Mouse (Mus musculus) cerebellum, postnatal 10 days (tissue): ENCODE measurements at regions not wholly inside any gene's neighbourhood (a gene's known extent, or its start where the extent isn't known, plus 50 kb on each side); places are given as distances from the start of the nearest gene placed in this dataset.
A peak's percentile ranks its signal among the peaks of the same experiment; 100 is the strongest.

Source experiments
- DNase-seq, 2 experiments: peaks; one replicate each; pipeline ENCODE4 v3.0.0; 2021; ENCODE audit warnings: mixed read lengths in 2 of 2

DNA sequence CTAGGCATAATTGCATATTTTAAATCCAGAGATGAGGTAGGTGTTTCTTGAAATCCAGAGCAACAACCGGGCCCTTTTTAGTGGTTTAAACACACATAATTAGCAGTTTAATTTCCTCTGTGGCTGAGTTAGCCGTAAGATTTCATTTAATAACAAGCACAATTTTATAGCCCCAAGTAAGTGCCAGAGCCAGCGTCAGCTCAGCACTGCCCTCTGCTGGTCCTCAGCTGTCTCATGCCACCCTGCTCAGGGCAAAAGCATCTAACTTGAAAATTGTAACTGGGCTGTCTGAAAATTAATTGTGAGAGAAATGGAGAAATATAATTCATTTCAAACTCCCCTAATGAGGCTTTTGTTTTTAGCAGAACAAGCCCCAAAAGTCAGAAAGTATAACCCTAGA, 437.7 kb upstream of the Tle4 start:
- peak; percentile 87 to 89 for DNase-seq

- peak in 1 of 2 experiments; percentile 13 for DNase-seq
Observed at GRCm38 (mm10) chr19:15033921-15034320, 436.1 kb upstream of the Tle4 start.

DNA sequence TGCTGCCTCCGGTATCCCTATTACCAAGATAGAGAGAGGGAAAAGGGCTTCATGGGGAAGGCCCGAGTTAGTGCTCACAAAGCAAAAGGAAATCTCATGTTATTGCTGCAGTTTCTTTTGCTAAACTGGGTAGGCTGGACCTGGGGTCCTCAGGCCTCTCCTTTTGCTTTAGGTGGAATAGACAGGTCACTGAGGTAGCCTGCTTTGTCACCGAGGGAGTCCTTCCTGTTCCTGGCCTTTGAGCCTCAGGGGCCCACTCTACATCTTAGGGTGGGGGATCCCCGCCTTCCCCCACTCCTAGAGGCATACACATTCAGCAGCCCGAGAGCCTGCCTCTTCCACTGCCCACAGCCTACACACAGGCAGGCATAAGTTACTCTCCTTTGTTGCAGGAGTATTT, 435.5 kb upstream of the Tle4 start:
- no peak for DNase-seq

DNA sequence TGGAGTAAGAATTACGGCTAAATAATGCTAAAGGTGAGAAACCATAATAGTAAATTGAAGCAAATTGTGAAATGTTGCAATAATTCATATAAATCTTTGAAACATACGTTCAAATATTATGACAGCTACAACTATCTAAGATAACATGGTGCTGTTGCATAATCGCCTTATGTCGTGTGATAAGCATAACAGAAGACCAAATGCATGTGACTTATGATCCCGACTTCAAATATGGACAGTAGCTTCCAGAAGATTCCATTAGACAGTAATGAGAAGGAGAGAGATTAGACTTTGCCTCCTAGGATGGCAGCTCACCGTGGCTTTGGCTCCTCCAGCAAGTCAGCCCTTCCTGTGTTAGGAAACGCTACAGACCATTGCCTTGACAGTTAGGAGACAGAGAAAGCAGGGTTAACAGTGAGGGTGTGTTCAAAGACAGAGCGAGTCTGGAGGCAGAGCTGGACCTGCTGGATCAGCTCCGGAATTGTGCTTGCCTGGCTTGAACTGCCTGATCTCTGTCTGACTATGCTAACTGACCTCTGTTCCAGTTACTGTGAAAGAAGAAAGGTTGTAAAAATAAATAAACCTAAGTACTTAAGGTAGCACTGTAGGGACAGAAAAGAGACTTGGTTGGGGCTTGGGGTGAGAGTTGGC, 434.6 kb upstream of the Tle4 start:
- no peak for DNase-seq

DNA sequence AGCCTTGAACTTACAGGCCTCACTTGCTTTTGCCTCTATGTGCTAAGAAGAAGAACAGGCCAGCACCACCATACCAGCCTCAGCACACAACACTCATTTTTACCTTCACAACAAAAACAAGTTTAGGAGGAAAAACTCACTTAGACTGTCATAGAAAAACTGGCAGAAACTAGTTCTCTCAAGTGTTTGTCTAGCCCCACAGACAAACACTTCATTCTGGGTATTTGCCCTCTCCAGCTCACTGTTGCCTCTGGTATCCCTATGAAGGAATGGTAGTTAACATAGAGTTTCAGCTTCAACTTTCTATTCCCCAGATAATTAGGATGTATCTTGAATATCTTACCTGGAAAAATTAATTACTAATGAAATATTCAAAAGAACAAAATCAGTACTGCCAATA, 433.6 kb upstream of the Tle4 start:
- no peak for DNase-seq

GRCm38 (mm10) chr19:15003596-15003995, 405.7 kb upstream of the Tle4 start:
- DNase-seq, result no peak

GRCm38 (mm10) chr19:14993344-14993743, 395.5 kb upstream of the Tle4 start:
- DNase-seq, result no peak

DNA sequence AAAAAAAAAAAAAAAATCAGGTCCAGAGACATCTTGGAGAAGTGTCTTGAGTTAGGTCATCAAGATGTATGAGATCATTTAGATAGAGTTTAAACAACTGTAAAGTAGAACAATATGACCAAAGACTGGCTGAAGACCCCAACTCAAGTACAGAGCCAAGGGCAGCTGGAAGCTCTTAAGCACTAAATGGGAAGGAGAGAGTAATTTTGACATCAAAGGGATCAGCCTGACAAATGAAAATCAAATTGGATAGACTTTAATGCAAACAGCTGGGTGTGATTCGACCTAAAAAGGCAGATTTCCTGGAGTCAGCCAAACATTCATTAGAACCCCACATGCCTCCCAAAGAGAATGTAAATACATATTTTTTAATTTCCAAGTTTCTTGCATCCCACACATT, 372.3 kb upstream of the Tle4 start:
- no peak for DNase-seq

DNA sequence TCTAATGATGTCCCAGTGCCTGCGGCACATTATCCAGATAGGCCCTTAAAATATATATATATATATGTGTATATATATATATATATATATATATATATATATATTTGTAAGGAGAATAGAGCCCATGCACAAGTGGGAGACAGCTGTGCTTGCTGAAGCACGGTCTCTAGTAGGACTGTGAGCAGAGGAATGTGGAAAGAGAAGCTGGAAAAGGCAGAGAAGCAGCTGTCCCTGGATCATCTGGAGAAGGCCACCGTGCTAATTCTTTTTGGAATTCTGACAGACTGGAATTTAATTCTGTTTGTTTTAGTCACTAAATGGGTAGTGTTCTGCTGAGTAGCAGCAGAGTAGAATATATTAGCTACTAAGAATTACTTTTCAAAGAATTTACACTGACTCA, 370.4 kb upstream of the Tle4 start:
- no peak for DNase-seq

DNA sequence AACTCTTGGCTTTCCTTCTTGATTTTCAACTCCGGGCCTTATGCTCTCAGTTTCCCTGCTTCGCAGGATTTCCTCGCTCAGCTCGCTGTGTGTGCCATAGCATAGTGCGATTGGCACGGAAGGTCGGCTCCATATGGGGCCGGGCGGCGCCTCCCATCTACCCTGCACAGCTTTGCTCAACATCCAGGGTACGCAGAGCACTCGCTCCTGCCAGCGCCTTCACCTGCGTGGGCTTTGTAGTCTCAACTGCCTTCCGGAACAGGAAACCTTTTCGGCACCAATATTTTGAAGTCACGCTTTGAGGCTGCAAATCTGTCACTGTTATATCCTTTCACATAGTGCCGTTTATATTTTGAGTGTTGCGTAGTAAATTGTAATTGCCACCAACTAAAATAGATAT, 359.9 kb upstream of the Tle4 start:
- DNase-seq, result no peak

DNA sequence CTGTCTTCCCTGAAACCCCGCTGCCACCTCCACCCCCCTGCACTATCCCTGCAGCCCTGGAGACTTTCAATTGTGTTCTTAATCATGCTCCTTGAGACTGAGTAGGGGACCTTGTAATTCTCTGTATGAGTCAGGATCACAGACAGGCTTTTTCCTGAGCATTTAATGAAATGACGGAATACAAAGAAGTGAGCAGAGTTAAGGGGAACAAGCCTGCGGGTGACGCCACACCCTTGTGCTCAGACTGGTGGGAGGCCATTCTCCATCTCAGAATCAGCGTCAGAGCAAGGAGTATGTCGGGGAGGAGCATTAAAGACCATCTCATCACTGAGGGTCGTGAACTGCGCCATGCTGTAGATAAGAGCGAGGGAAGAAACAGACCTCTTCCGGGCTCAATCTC, 359.3 kb upstream of the Tle4 start:
- DNase-seq, result no peak

- DNase-seq, result peak in 1 of 2 experiments; percentile 4
Observed at GRCm38 (mm10) chr19:14956392-14956791, 358.5 kb upstream of the Tle4 start.

GRCm38 (mm10) chr19:14955969-14956368, 358.1 kb upstream of the Tle4 start:
- no peak for DNase-seq

GRCm38 (mm10) chr19:14940207-14940952, 342.5 kb upstream of the Tle4 start:
- DNase-seq, result peak in 1 of 2 experiments; percentile 7

GRCm38 (mm10) chr19:14922238-14922637, 324.4 kb upstream of the Tle4 start:
- DNase-seq, result no peak

- peak; percentile 15 for DNase-seq
Observed at GRCm38 (mm10) chr19:14911056-14911850, 313.4 kb upstream of the Tle4 start.

- DNase-seq, result no peak
Observed at GRCm38 (mm10) chr19:14894875-14895274, 297.0 kb upstream of the Tle4 start.

GRCm38 (mm10) chr19:14892390-14892758, 294.5 kb upstream of the Tle4 start:
- DNase-seq, result peak; percentile 39 to 52

DNA sequence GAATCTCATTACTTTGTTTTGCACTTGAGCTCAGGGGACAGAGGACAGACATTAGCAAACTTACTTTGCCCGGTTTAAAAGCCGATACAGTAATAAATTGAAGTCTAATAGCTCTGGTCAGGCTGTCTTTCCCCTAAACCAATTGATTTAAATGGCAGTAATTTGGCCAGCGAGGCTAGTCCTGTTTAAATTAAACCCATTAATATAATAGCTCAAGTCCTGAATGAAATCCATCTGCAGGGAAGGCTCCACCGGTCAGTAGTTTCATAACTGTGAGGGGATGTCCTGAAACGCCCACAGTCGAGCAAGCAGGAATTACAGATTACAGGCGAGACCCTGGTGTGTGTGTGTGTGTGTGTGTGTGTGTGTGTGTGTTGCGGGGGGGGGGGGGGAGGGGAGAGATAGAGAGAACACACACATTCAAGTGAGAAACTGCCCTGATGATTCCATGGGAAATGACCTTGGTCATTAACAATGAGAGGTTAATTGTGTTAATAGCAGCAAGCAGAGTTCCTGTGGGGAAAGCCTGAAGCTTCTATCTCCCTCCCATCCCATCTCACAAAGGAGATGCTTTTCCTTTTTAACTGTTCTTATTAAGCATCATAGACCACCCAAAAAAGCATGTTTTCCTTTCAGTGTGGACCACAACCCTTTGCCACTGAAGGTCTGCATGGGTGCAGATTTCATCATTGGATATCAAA, 294.0 kb upstream of the Tle4 start:
- DNase-seq, result no peak

DNA sequence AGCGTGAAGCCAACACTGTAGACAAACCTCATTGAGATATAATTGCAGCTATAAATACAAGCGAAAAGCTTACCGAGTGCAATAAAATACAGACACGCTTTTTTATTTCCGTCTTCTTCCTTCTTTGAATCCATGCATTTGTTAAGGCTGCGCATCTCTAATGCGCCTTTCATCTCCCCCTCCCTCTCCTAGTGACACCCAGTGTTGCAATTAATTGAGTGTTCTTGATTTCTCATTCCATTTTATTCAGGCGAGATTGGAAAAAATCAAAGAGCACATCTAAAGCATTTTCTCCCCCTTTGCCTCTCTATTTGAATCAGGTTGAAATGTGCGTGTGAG, 293.2 kb upstream of the Tle4 start:
- DNase-seq, result no peak

DNA sequence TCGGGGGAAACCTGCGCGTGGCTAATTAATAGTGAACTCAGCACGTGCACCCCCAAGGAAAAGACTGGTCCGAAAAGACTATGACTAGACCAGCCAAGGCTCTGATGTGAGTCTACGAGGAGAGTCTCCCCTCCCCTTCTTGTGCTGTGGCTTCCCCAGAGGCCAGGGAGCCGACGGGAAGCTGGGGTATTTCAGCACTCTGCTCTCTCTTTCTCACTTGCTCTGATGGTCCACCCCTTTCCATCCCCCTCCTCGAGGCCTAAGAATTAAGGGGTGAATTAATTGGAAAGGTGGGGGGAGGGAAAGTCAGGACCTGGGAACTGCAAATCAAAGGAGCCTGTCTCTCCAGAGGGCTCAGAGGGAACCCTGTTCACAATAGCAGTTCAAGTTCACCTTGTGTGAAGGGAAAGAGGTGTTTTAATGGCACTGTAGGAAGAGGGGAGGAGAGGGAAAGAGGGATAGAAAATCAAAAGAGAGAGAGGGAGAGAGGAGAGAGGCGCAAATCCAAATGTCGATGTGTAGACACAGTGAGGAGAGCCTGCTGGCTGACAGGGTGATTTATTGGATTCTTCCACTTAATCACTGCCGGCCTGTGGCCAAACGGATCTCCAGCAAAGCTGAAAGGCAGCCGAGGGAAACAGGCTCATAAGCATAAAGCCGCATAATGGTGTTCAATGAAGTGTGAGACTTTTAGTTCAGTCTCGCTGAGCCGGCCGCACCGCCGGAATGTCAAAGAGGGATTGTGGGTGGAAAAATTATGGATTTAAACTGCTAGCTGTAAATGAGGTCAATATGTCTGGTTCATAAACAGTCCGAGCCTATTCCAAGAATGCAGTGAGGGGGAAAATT, 292.6 kb upstream of the Tle4 start:
- DNase-seq, result peak; percentile 78 to 88

DNA sequence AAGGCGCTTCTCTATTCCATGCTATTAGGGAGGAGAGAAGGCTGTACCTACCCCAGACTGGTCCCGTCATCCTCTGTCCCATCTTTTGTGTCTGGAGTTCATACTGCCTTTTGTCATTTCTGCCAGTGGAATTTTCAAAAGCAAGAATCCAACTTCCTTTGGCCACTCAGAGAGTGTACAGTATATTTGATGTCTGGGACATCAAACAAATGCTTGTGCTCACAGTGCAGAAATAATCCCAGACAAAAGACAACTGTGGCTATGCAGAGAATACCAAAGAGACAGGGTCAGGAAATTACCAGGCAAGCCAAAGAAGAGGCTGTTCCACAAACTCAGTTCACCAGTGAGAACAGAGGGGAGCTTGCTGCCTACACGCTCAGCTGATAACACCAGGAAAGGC, 291.9 kb upstream of the Tle4 start:
- DNase-seq, result no peak
